Mouse (Mus musculus): ENCODE data around the gene Phyhipl. TPM values are rescaled to one million over a fixed set of nuclear protein-coding genes. Genes with fewer than 3 reads are reported as not detected.
A peak's percentile ranks its signal among the peaks of the same experiment; 100 is the strongest.

The Phyhipl gene
- total and polyA plus RNA-seq, 3 experiments: 0.18 TPM; not detected in 2

- H3K4me1 ChIP-seq (ENCODE audit: control insufficient read depth, insufficient read depth, low read length): no peaks in the 10 kb centered on the region
- DNase-seq: peak in 1 of 2 experiments; percentile 3
- WGBS: 47% methylated on average over 1 of the region's 1 CpGs
- H3K27ac ChIP-seq: no peak overlapping the region
- TF ChIP-seq POLR2A (IDR thresholded peaks at IDR 0.05; ENCODE audit: insufficient read depth, low read depth, low read length): no peak
- TF ChIP-seq CTCF (IDR thresholded peaks at IDR 0.05): peak; percentile 68
- TF ChIP-seq EP300 (IDR thresholded peaks at IDR 0.05; ENCODE audit: insufficient read depth, low read depth, low read length): no peak
- no peaks in the 10 kb centered on the region for H3K79me2 ChIP-seq (replicated peaks; ENCODE audit: control insufficient read depth, insufficient read depth, low read length)
- no peak overlapping the region for H3K9ac ChIP-seq (ENCODE audit: low read depth, low read length)
- no peaks in the 10 kb centered on the region for H3K36me3 ChIP-seq (ENCODE audit: control insufficient read depth, insufficient read depth, low read length)
- no peak overlapping the region for H3K4me3 ChIP-seq
- intact Hi-C loops (cut with DNase I): loop anchor here (5.0 to 10.0 kb wide), 2 partner anchors 371 to 623 kb away; no protein-coding TSS in a partner anchor
- H3K27me3 ChIP-seq (ENCODE audit: control insufficient read depth, insufficient read depth, low read length): peaks cover 7% of the 10 kb centered on the region
Observed at GRCm38 (mm10) chr10:70594007-70594406, 61.8 kb downstream of the Phyhipl start.

GRCm38 (mm10) chr10:70586876-70587405, 68.8 kb downstream of the Phyhipl start:
- WGBS: 79% methylated on average over 3 of the region's 3 CpGs
- Histone ChIP-seq H3K27me3 (ENCODE audit: control insufficient read depth, insufficient read depth, low read length) (no peaks in the 10 kb centered on the region), H3K27ac (no peak overlapping the region), H3K9ac (ENCODE audit: low read depth, low read length) (no peak overlapping the region), H3K4me3 (no peak overlapping the region), H3K36me3 (ENCODE audit: control insufficient read depth, insufficient read depth, low read length) (no peaks in the 10 kb centered on the region), H3K4me1 (ENCODE audit: control insufficient read depth, insufficient read depth, low read length) (no peaks in the 10 kb centered on the region), H3K79me2 (replicated peaks; ENCODE audit: control insufficient read depth, insufficient read depth, low read length) (no peaks in the 10 kb centered on the region)
- intact Hi-C loops (cut with DNase I): no loop called here
- TF ChIP-seq POLR2A (IDR thresholded peaks at IDR 0.05; ENCODE audit: insufficient read depth, low read depth, low read length) (no peak), EP300 (IDR thresholded peaks at IDR 0.05; ENCODE audit: insufficient read depth, low read depth, low read length) (no peak), CTCF (IDR thresholded peaks at IDR 0.05) (no peak)
- no peak for DNase-seq

GRCm38 (mm10) chr10:70584171-70584570, 71.6 kb downstream of the Phyhipl start:
- Histone ChIP-seq H3K27me3 (ENCODE audit: control insufficient read depth, insufficient read depth, low read length) (no peaks in the 10 kb centered on the region), H3K27ac (no peak overlapping the region), H3K4me3 (no peak overlapping the region), H3K4me1 (ENCODE audit: control insufficient read depth, insufficient read depth, low read length) (no peaks in the 10 kb centered on the region), H3K9ac (ENCODE audit: low read depth, low read length) (no peak overlapping the region), H3K36me3 (ENCODE audit: control insufficient read depth, insufficient read depth, low read length) (no peaks in the 10 kb centered on the region), H3K79me2 (replicated peaks; ENCODE audit: control insufficient read depth, insufficient read depth, low read length) (no peaks in the 10 kb centered on the region)
- intact Hi-C loops (cut with DNase I): no loop called here
- no peak for TF ChIP-seq EP300 (IDR thresholded peaks at IDR 0.05; ENCODE audit: insufficient read depth, low read depth, low read length)
- no peak for TF ChIP-seq POLR2A (IDR thresholded peaks at IDR 0.05; ENCODE audit: insufficient read depth, low read depth, low read length)
- TF ChIP-seq CTCF (IDR thresholded peaks at IDR 0.05): no peak
- 72% methylated on average over 1 of the region's 1 CpGs for WGBS
- no peak for DNase-seq

GRCm38 (mm10) chr10:70581556-70582211, 74.1 kb downstream of the Phyhipl start:
- TF ChIP-seq POLR2A (IDR thresholded peaks at IDR 0.05; ENCODE audit: insufficient read depth, low read depth, low read length) (no peak), CTCF (IDR thresholded peaks at IDR 0.05) (no peak), EP300 (IDR thresholded peaks at IDR 0.05; ENCODE audit: insufficient read depth, low read depth, low read length) (no peak)
- Histone ChIP-seq H3K27ac (no peak overlapping the region), H3K36me3 (ENCODE audit: control insufficient read depth, insufficient read depth, low read length) (no peaks in the 10 kb centered on the region), H3K4me3 (no peak overlapping the region), H3K9ac (ENCODE audit: low read depth, low read length) (no peak overlapping the region), H3K79me2 (replicated peaks; ENCODE audit: control insufficient read depth, insufficient read depth, low read length) (no peaks in the 10 kb centered on the region), H3K4me1 (ENCODE audit: control insufficient read depth, insufficient read depth, low read length) (no peaks in the 10 kb centered on the region), H3K27me3 (ENCODE audit: control insufficient read depth, insufficient read depth, low read length) (no peaks in the 10 kb centered on the region)
- DNase-seq: no peak
- WGBS: 29% methylated on average over 7 of the region's 7 CpGs
- intact Hi-C loops (cut with DNase I): no loop called here

GRCm38 (mm10) chr10:70563636-70564035, 92.1 kb downstream of the Phyhipl start:
- no peaks in the 10 kb centered on the region for H3K36me3 ChIP-seq (ENCODE audit: control insufficient read depth, insufficient read depth, low read length)
- H3K27ac ChIP-seq: no peak overlapping the region
- intact Hi-C loops (cut with DNase I): loop anchor here (1.0 to 2.0 kb wide), 3 partner anchors 195 to 399 kb away; no protein-coding TSS in a partner anchor
- peak; percentile 45 to 80 for DNase-seq
- H3K27me3 ChIP-seq (ENCODE audit: control insufficient read depth, insufficient read depth, low read length): no peaks in the 10 kb centered on the region
- TF ChIP-seq CTCF (IDR thresholded peaks at IDR 0.05) (peak; percentile 93), POLR2A (IDR thresholded peaks at IDR 0.05; ENCODE audit: insufficient read depth, low read depth, low read length) (no peak), EP300 (IDR thresholded peaks at IDR 0.05; ENCODE audit: insufficient read depth, low read depth, low read length) (peak; percentile 80; the same call in 1 of the 2 replicates)
- WGBS: 23% methylated on average over 3 of the region's 3 CpGs
- H3K4me1 ChIP-seq (ENCODE audit: control insufficient read depth, insufficient read depth, low read length): no peaks in the 10 kb centered on the region
- H3K9ac ChIP-seq (ENCODE audit: low read depth, low read length): no peak overlapping the region
- H3K4me3 ChIP-seq: no peak overlapping the region
- H3K79me2 ChIP-seq (replicated peaks; ENCODE audit: control insufficient read depth, insufficient read depth, low read length): no peaks in the 10 kb centered on the region

GRCm38 (mm10) chr10:70552531-70552930, 103.2 kb downstream of the Phyhipl start:
- H3K27ac ChIP-seq: no peak overlapping the region
- intact Hi-C loops (cut with DNase I): no loop called here
- DNase-seq: no peak
- no peaks in the 10 kb centered on the region; the same call in 1 of the 2 replicates for H3K4me1 ChIP-seq (ENCODE audit: control insufficient read depth, insufficient read depth, low read length)
- no peaks in the 10 kb centered on the region for H3K79me2 ChIP-seq (replicated peaks; ENCODE audit: control insufficient read depth, insufficient read depth, low read length)
- H3K36me3 ChIP-seq (ENCODE audit: control insufficient read depth, insufficient read depth, low read length): no peaks in the 10 kb centered on the region
- no peak overlapping the region for H3K9ac ChIP-seq (ENCODE audit: low read depth, low read length)
- no peak overlapping the region for H3K4me3 ChIP-seq
- 88% methylated on average over 3 of the region's 3 CpGs for WGBS
- TF ChIP-seq CTCF (IDR thresholded peaks at IDR 0.05): no peak
- no peak for TF ChIP-seq EP300 (IDR thresholded peaks at IDR 0.05; ENCODE audit: insufficient read depth, low read depth, low read length)
- no peaks in the 10 kb centered on the region for H3K27me3 ChIP-seq (ENCODE audit: control insufficient read depth, insufficient read depth, low read length)
